Mouse (Mus musculus) hindbrain, embryonic 11.5 days (tissue): ENCODE results near the gene Zic4. TPM values are rescaled to one million over a fixed set of nuclear protein-coding genes. Genes with fewer than 3 reads are reported as not detected.

Source experiments
- ATAC-seq: fragments of 200-750 bp; cut with Nextera tagmentation; 2 replicates; pipeline ENCODE4 v1.8.0; 2017; ENCODE audit warnings: mild to moderate bottlenecking, moderate TSS enrichment, moderate library complexity; ENCODE audit not compliant: low FRiP score
- DNase-seq: peaks from one replicate; pipeline ENCODE4 v3.0.0-alpha.2; 2015; ENCODE audit warnings: low spot score
- H3K27ac ChIP-seq: fragments of 300-500 bp; sonication (generic); 2 replicates; pipeline ENCODE4 v1.5.1; 2014; ENCODE audit warnings: mild to moderate bottlenecking, low read depth, low read length
- H3K27me3 ChIP-seq: fragments of 300-500 bp; sonication (generic); 2 replicates; pipeline ENCODE4 v1.6.1; 2014; ENCODE audit warnings: mild to moderate bottlenecking, low read length, moderate library complexity, mixed read lengths; ENCODE audit not compliant: control insufficient read depth, insufficient read depth
- H3K36me3 ChIP-seq: fragments of 300-500 bp; sonication (generic); 2 replicates; pipeline ENCODE4 v1.6.1; 2014; ENCODE audit warnings: mild to moderate bottlenecking, low read length, moderate library complexity, mixed read lengths; ENCODE audit not compliant: control insufficient read depth, insufficient read depth
- H3K4me1 ChIP-seq: fragments of 300-500 bp; sonication (generic); replicated peaks from 2 replicates; pipeline ENCODE4 v1.6.1; 2014; ENCODE audit warnings: low read length, mixed read lengths; ENCODE audit not compliant: control insufficient read depth, insufficient read depth
- H3K4me2 ChIP-seq: fragments of 300-500 bp; sonication (generic); replicated peaks from 2 replicates; pipeline ENCODE4 v1.6.1; 2014; ENCODE audit warnings: mild to moderate bottlenecking, low read depth, low read length
- H3K4me3 ChIP-seq: fragments of 300-500 bp; sonication (generic); 2 replicates; pipeline ENCODE4 v1.5.1; 2014; ENCODE audit warnings: low read depth, low read length
- H3K9ac ChIP-seq: fragments of 300-500 bp; sonication (generic); 2 replicates; pipeline ENCODE4 v1.6.1; 2014; ENCODE audit warnings: low read depth, low read length
- H3K9me3 ChIP-seq: fragments of 300-500 bp; sonication (generic); 2 replicates; pipeline ENCODE4 v1.6.1; 2016; ENCODE audit warnings: low read length; ENCODE audit not compliant: control insufficient read depth
- WGBS: fragments of 180-500 bp; shearing (Covaris S2); extraction: QIAGEN DNeasy Blood & Tissue Kit; methylation state at CpG from one replicate; pipeline ENCODE4 v1.1.7; 2014; 5-methylcytosine and 5-hydroxymethylcytosine counted together
- polyA plus RNA-seq: library from polyadenylated mRNA; unstranded; fragments of >200 nt; fragmentation: Nextera tagmentation; extraction: Ambion mirVana; gene quantifications from 2 replicates; pipeline ENCODE4 v1.2.1, GENCODE M21; 2014

Zic4 gene
- polyA plus RNA-seq, 1 experiment from 2014 or later = 36.5 TPM

DNA sequence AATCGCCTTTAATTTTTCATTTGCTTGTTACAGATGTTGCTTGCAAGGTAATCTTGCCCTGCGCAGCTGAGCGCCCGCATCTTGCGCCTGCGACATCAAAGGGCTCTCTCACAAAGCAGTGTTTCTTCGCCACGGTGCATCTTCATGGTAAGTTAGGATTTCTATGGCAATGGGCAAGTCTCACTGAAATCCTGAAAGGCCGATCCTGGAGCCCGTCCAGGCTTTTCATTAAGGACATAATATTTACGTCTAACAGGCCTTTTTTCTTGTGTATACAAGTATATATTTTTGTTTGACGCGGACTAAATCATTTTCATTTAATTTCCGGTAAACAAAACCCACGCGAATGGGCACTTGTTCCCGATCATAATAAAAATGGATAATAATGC lies 24.3 kb downstream of the Zic4 start:
- 2% methylated on average over 17 of the region's 17 CpGs for WGBS
- no peaks in the 10 kb centered on the region for H3K36me3 ChIP-seq
- H3K9ac ChIP-seq = peak overlapping the region; percentile 43
- peak overlapping the region; percentile 35 for H3K4me2 ChIP-seq
- H3K27ac ChIP-seq = peak overlapping the region; percentile 93
- ATAC-seq (peak; percentile 18; the same call in 1 of the 2 replicates), DNase-seq (peak; percentile 72)
- no peaks in the 10 kb centered on the region for H3K9me3 ChIP-seq
- H3K4me3 ChIP-seq = peak overlapping the region; percentile 6; the same call in 1 of the 2 replicates
- peaks cover 74% of the 10 kb centered on the region for H3K27me3 ChIP-seq
- H3K4me1 ChIP-seq = no peaks in the 10 kb centered on the region; the same call in none of the 2 replicates

DNA sequence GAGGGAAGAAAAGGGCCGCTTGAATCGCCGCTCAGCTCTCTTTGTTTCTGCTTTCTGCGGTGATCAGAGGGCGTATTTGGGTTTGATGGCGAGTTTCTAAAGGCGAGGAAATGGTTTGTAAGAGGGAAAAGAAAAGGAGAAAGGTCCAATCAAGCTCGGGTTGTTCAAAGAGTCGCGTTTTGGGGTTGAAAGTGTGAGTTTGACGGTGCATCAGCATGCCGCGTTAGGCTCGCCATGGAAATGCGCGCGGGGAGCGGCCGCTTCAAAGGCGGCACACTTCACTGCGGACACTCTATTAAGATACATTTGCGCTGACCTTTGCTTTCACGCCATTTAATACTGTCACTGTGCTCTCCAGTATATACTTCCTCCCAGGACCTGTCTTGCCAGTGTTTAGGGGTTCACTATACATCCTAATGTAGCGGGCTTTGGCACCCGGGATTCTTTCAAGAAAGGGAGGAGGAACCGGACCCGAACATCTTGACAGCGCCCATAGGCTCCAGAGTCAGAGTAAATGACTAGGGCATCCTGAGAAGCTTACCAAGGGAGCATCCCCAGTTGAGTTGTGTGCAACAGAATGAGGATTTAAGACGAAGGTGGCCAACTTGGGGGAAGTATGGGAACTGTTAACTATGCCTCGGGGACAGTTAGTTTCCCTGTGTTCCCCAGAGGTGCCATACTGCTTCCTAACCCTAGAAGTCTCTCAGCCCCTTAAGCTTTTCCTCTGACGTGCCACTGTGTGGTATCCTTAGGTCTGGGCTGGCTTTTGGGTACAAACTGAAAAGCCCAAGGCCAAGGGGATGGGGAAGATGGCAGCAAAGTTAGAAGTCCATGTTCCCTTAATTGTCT lies 24.9 kb downstream of the Zic4 start:
- Histone ChIP-seq H3K36me3 (no peaks in the 10 kb centered on the region), H3K27me3 (peaks cover 76% of the 10 kb centered on the region), H3K9me3 (no peaks in the 10 kb centered on the region), H3K27ac (peak overlapping the region; percentile 93), H3K4me3 (peak overlapping the region; percentile 6), H3K4me2 (peak overlapping the region; percentile 35), H3K9ac (peak overlapping the region; percentile 43), H3K4me1 (no peaks in the 10 kb centered on the region; the same call in none of the 2 replicates)
- under 1% methylated on average over 31 of the region's 31 CpGs for WGBS
- ATAC-seq (peak; percentile 55), DNase-seq (peak; percentile 78)

DNA sequence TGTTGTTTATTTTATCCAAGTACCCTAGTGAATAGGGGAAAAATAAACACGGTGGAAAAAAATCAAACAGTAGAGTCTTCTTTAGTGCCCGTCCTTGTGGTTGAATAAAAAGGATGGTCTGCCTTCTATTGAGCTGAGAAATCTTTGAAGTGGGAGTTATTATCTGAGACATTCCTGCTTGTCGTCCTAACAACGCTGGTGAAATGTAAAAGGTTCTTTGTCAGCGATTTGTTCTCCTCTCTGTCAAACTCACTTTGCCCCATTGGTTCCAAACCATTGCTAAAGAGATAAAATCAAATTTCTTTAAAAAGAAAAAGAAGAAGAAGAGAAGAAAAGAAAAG lies 25.5 kb downstream of the Zic4 start:
- WGBS = 6% methylated on average over 5 of the region's 5 CpGs
- Histone ChIP-seq H3K4me2 (peak overlapping the region; percentile 35), H3K27me3 (peaks cover 76% of the 10 kb centered on the region), H3K9me3 (no peaks in the 10 kb centered on the region), H3K4me3 (peak overlapping the region; percentile 6; the same call in 1 of the 2 replicates), H3K27ac (peak overlapping the region; percentile 93), H3K36me3 (no peaks in the 10 kb centered on the region), H3K4me1 (no peaks in the 10 kb centered on the region; the same call in none of the 2 replicates), H3K9ac (no peak overlapping the region)
- DNase-seq (peak; percentile 72), ATAC-seq (no peak)

- H3K36me3 ChIP-seq = no peaks in the 10 kb centered on the region
- 4% methylated on average over 4 of the region's 4 CpGs for WGBS
- H3K4me1 ChIP-seq = no peaks in the 10 kb centered on the region; the same call in none of the 2 replicates
- DNase-seq (no peak), ATAC-seq (no peak)
- peaks cover 74% of the 10 kb centered on the region for H3K27me3 ChIP-seq
- H3K4me2 ChIP-seq = 0 out of 2 replicates have a peak overlapping the region, but pooled peaks have one; percentile 11
- peak overlapping the region; percentile 93 for H3K27ac ChIP-seq
- no peak overlapping the region for H3K4me3 ChIP-seq
- no peaks in the 10 kb centered on the region for H3K9me3 ChIP-seq
- no peak overlapping the region for H3K9ac ChIP-seq
These were observed 26.0 kb downstream of the Zic4 start for GRCm38 (mm10) chr9:91388173-91388572.

GRCm38 (mm10) chr9:91393376-91394068 lies 31.3 kb downstream of the Zic4 start:
- Histone ChIP-seq H3K27me3 (peaks cover 81% of the 10 kb centered on the region), H3K9ac (no peak overlapping the region), H3K4me2 (no peak overlapping the region), H3K4me3 (no peak overlapping the region), H3K27ac (no peak overlapping the region), H3K36me3 (no peaks in the 10 kb centered on the region), H3K9me3 (no peaks in the 10 kb centered on the region), H3K4me1 (no peaks in the 10 kb centered on the region)
- ATAC-seq (0 out of 2 replicates have a peak, but pooled peaks have one; percentile 13), DNase-seq (no peak)
- 6% methylated on average over 8 of the region's 8 CpGs for WGBS

DNA sequence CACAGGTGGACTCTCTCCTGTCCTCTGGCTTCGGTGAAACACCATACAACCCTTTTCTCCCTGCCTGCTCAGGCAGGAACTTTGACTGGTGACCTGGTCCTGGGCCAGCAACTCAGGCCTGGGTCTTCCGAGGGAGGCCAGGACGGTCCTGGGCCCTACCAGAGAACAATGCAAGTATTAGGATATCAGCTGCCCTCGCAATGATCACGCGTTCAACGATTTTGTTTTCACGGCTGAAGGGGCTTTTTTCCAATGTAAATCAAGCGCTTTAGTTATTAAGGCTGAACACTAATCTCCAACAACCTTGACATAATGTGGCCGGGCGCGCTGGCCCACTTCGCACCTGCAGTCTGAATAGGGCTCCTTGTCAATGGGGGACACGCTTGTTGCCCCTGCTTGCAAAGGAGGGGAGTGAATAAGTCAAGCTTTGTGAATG lies 32.0 kb downstream of the Zic4 start:
- Histone ChIP-seq H3K4me1 (no peaks in the 10 kb centered on the region), H3K4me3 (no peak overlapping the region), H3K4me2 (no peak overlapping the region), H3K9me3 (no peaks in the 10 kb centered on the region), H3K27ac (no peak overlapping the region), H3K9ac (no peak overlapping the region), H3K36me3 (no peaks in the 10 kb centered on the region), H3K27me3 (peaks cover 81% of the 10 kb centered on the region)
- peak; percentile 66; the same call in 1 of the 2 replicates for ATAC-seq
- DNase-seq = no peak
- 3% methylated on average over 14 of the region's 14 CpGs for WGBS

DNA sequence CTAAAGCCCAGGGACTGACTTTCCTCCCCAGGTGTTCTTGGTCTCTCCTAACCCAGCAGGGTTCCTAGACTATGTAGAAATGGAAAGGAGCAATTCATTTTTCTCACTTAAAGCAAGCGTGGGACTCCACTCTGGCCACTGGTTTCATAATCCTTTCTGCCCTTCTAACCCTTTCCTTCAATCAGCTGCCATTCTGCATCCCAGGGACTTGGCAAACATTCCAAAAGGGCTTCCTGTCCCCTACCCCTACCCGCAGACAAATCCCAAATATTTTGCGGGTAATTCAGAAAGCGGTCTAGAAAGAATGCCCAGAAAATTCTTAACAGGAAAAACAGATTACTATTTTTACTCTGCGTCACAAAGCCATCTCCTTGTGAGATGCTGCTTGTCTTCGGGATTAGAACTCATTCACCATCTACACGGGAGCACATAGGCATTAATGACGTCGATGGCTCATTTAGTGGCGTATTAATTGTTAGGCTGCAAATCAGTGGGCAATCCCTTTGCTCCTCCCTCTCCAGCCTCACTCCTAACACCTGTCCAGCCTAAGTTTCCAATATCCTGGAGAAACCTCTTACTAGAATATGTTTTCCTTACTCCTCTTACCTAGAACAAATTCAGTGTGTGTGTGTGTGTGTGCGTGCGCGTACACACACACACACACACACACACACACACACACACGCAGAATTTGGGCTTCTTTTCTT lies 33.0 kb downstream of the Zic4 start:
- ATAC-seq (no peak), DNase-seq (no peak)
- no peaks in the 10 kb centered on the region for H3K36me3 ChIP-seq
- WGBS = 8% methylated on average over 14 of the region's 14 CpGs
- no peak overlapping the region for H3K9ac ChIP-seq
- H3K27ac ChIP-seq = no peak overlapping the region
- peaks cover 82% of the 10 kb centered on the region for H3K27me3 ChIP-seq
- H3K4me1 ChIP-seq = no peaks in the 10 kb centered on the region
- no peak overlapping the region for H3K4me3 ChIP-seq
- no peaks in the 10 kb centered on the region for H3K9me3 ChIP-seq
- no peak overlapping the region for H3K4me2 ChIP-seq

DNA sequence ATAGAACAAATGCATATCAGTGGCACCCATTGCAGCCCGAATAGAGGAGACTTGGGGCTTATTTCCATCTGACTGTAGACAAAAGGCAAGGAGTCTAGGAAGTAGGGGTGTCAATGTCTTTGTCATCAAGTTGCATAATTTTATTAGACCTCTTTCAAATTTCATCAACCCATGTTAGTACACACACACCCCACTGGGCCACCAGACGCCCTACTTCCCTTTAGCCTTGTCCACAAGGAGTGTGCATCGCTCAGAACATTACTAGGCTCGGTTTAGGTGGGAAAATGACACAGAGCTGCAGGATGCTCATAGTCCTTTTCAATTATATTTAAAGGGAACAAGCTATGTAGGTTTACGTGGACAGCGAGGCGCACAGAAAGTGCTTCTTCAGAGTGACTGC lies 37.8 kb downstream of the Zic4 start:
- Histone ChIP-seq H3K27me3 (peaks cover 89% of the 10 kb centered on the region), H3K9ac (no peak overlapping the region), H3K4me3 (no peak overlapping the region), H3K36me3 (no peaks in the 10 kb centered on the region), H3K27ac (no peak overlapping the region), H3K4me1 (no peaks in the 10 kb centered on the region), H3K9me3 (no peaks in the 10 kb centered on the region), H3K4me2 (no peak overlapping the region)
- ATAC-seq (no peak), DNase-seq (no peak)
- 11% methylated on average over 7 of the region's 7 CpGs for WGBS
